Mouse (Mus musculus) thymus, adult 2 months (tissue): Measurements from ENCODE around the gene Eps8l1.

Experiments
- CTCF ChIP-seq: fragments of 200-500 bp; IDR thresholded peaks from 2 replicates; pipeline ENCODE4 v1.5.1; 2012; ENCODE audit warnings: mild to moderate bottlenecking, control low read depth, low read length, moderate library complexity, borderline replicate concordance; ENCODE audit not compliant: control insufficient read depth, poor library complexity, insufficient read depth; ENCODE audit errors: extremely low read depth
- POLR2A ChIP-seq: fragments of 200-500 bp; IDR thresholded peaks from 2 replicates; pipeline ENCODE4 v1.6.1; 2012; ENCODE audit warnings: mild to moderate bottlenecking, low read length, control low read depth, moderate library complexity; ENCODE audit not compliant: control insufficient read depth, poor library complexity, insufficient read depth; ENCODE audit errors: extremely low read depth

DNA sequence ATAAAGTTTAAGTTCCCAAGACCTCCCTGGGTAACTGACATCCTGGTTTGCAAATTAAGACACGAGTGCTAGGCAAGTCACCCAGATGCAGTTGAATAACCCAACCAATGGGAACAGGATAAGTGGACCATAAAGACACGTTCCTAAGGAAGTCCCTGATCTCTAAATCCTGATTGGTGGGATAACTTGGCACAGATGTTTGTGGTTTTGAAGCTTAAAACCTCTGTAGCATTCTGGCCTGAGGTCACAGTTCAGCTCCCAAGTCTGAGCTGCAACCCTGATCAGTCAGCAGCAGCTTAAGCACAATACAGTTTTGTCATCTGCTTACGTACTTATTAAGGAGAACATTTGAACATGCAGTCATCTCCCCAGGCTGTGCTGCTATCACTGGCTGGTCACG is 40.2 kb upstream of the Eps8l1 start:
- TF ChIP-seq POLR2A (no peak), CTCF (no peak)
